Mouse (Mus musculus) forebrain, embryonic 13.5 days (tissue): Measurements from ENCODE around the gene Vwa7. TPM values are rescaled to one million over a fixed set of nuclear protein-coding genes. Genes with fewer than 3 reads are reported as not detected.
"Not testable (repeated sequence)": the region's sequence is repeated elsewhere in the genome, so short reads cannot be mapped to it uniquely, and the experiment has no call there.

Experiments used
- ATAC-seq: fragments of 200-750 bp; cut with Nextera tagmentation; 2 replicates; pipeline ENCODE4 v1.8.0; 2017
- H3K27ac ChIP-seq: fragments of 300-500 bp; sonication (generic); 2 replicates; pipeline ENCODE4 v1.5.1; 2015; ENCODE audit warnings: inconsistent platforms, mild to moderate bottlenecking, moderate library complexity
- H3K27me3 ChIP-seq: fragments of 300-500 bp; sonication (generic); 2 replicates; pipeline ENCODE4 v1.6.1; 2015; ENCODE audit warnings: mild to moderate bottlenecking, inconsistent platforms
- H3K36me3 ChIP-seq: fragments of 300-500 bp; sonication (generic); 2 replicates; pipeline ENCODE4 v1.6.1; 2015; ENCODE audit warnings: mild to moderate bottlenecking, inconsistent platforms; ENCODE audit not compliant: poor library complexity, severe bottlenecking
- H3K4me1 ChIP-seq: fragments of 300-500 bp; sonication (generic); 2 replicates; pipeline ENCODE4 v1.6.1; 2015; ENCODE audit warnings: inconsistent platforms
- H3K4me2 ChIP-seq: fragments of 300-500 bp; sonication (generic); 2 replicates; pipeline ENCODE4 v1.6.1; 2015; ENCODE audit warnings: inconsistent platforms, mild to moderate bottlenecking, moderate library complexity
- H3K4me3 ChIP-seq: fragments of 300-500 bp; sonication (generic); 2 replicates; pipeline ENCODE4 v1.5.1; 2015; ENCODE audit warnings: mild to moderate bottlenecking, inconsistent platforms
- H3K9ac ChIP-seq: fragments of 300-500 bp; sonication (generic); 2 replicates; pipeline ENCODE4 v1.6.1; 2015; ENCODE audit warnings: mild to moderate bottlenecking, inconsistent platforms
- H3K9me3 ChIP-seq: fragments of 300-500 bp; sonication (generic); replicated peaks from 2 replicates; pipeline ENCODE4 v1.6.1; 2016; ENCODE audit warnings: inconsistent platforms
- WGBS: fragments of 180-500 bp; shearing (Covaris S2); methylation state at CpG from one replicate; pipeline ENCODE4 v1.1.7; 2015; 5-methylcytosine and 5-hydroxymethylcytosine counted together
- polyA plus RNA-seq: library from polyadenylated mRNA; unstranded; fragments of >200 nt; fragmentation: Nextera tagmentation; extraction: Ambion mirVana; gene quantifications from 2 replicates; pipeline ENCODE4 v1.2.1, GENCODE M21; 2015

Gene Vwa7
- polyA plus RNA-seq, 1 experiment from 2014 or later, result 0.18 TPM

GRCm38 (mm10) chr17:34982328-34982727 is 34.1 kb upstream of the Vwa7 start:
- Histone ChIP-seq H3K4me1 (peaks cover 26% of the 10 kb centered on the region), H3K36me3 (peaks cover 22% of the 10 kb centered on the region), H3K9ac (peak overlapping the region; percentile 92), H3K27me3 (no peaks in the 10 kb centered on the region), H3K4me3 (peak overlapping the region; percentile 88), H3K4me2 (peak overlapping the region; percentile 89), H3K9me3 (no peaks in the 10 kb centered on the region), H3K27ac (peak overlapping the region; percentile 97)
- no peak; the same call in 1 of the 2 replicates for ATAC-seq
- WGBS, result 0% methylated on average over 15 of the region's 15 CpGs

- no peaks in the 10 kb centered on the region for H3K27me3 ChIP-seq
- H3K27ac ChIP-seq, result no peak overlapping the region
- peaks cover 26% of the 10 kb centered on the region for H3K4me1 ChIP-seq
- H3K9me3 ChIP-seq, result no peaks in the 10 kb centered on the region
- peaks cover 32% of the 10 kb centered on the region for H3K36me3 ChIP-seq
- no peak overlapping the region for H3K4me2 ChIP-seq
- H3K9ac ChIP-seq, result no peak overlapping the region
- 67% methylated on average over 2 of the region's 2 CpGs for WGBS
- no peak for ATAC-seq
- H3K4me3 ChIP-seq, result no peak overlapping the region
These were observed 32.2 kb upstream of the Vwa7 start for GRCm38 (mm10) chr17:34984218-34984617.

- H3K27ac ChIP-seq, result no peak overlapping the region
- H3K27me3 ChIP-seq, result no peaks in the 10 kb centered on the region
- no peaks in the 10 kb centered on the region for H3K9me3 ChIP-seq
- peaks cover 33% of the 10 kb centered on the region for H3K4me1 ChIP-seq
- no peak overlapping the region for H3K4me2 ChIP-seq
- ATAC-seq, result no peak
- no peak overlapping the region for H3K9ac ChIP-seq
- H3K4me3 ChIP-seq, result no peak overlapping the region
- peaks cover 55% of the 10 kb centered on the region for H3K36me3 ChIP-seq
These were observed 21.6 kb upstream of the Vwa7 start for GRCm38 (mm10) chr17:34994751-34995150.

DNA sequence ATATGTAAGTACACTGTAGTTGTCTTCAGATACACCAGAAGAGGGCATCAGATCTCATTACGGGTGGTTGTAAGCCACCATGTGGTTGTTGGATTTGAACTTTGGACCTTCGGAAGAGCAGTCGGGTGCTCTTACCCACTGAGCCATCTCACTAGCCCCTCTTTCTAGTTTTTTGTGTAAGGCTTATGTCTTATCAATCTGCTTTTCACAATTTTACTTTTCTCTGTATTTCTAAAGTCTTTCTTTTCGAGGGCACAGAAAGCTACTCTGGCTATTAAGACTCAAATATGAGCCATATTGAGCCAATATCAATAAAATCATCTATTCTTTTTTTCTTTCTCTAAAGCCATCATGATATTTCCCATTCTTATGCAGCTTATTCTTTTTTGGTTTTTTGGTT is 21.2 kb upstream of the Vwa7 start:
- not testable (repeated sequence) for ATAC-seq, H3K27me3 ChIP-seq, H3K4me2 ChIP-seq, H3K4me3 ChIP-seq, H3K27ac ChIP-seq, H3K9me3 ChIP-seq, H3K9ac ChIP-seq
- Histone ChIP-seq H3K4me1 (peaks cover 37% of the 10 kb centered on the region), H3K36me3 (peaks cover 53% of the 10 kb centered on the region)
- WGBS, result 95% methylated on average over 4 of the region's 4 CpGs

GRCm38 (mm10) chr17:34995927-34996326 is 20.5 kb upstream of the Vwa7 start:
- H3K4me2 ChIP-seq, H3K27me3 ChIP-seq, ATAC-seq, H3K4me3 ChIP-seq, H3K9me3 ChIP-seq, H3K9ac ChIP-seq, H3K27ac ChIP-seq: not testable (repeated sequence)
- H3K36me3 ChIP-seq, result peaks cover 46% of the 10 kb centered on the region
- peaks cover 37% of the 10 kb centered on the region for H3K4me1 ChIP-seq
- 94% methylated on average over 4 of the region's 4 CpGs for WGBS

GRCm38 (mm10) chr17:34996411-34997141 is 19.8 kb upstream of the Vwa7 start:
- Histone ChIP-seq H3K4me3 (no peak overlapping the region), H3K9ac (0 out of 2 replicates have a peak overlapping the region, but pooled peaks have one; percentile 30), H3K36me3 (peaks cover 39% of the 10 kb centered on the region), H3K4me2 (peak overlapping the region; percentile 12), H3K9me3 (no peaks in the 10 kb centered on the region), H3K27ac (no peak overlapping the region), H3K4me1 (peaks cover 39% of the 10 kb centered on the region), H3K27me3 (no peaks in the 10 kb centered on the region)
- no peak for ATAC-seq
- 92% methylated on average over 13 of the region's 14 CpGs for WGBS

DNA sequence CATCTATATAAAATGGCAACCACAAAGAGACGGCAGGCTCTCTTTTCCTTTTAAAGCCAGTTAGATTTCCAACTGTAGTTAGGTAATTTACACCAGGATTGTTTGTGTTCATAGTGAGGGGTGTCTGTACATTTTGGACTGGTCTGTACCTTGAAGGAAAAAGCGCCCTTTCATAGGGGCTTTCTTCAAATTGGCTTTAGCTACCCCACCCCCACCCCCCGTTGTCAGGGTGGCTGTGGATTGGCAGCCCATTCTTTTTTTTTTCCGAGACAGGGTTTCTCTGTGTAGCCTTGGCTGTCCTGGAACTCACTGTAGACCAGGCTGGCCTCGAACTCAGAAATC is 19.3 kb upstream of the Vwa7 start:
- 89% methylated on average over 5 of the region's 5 CpGs for WGBS
- peaks cover 35% of the 10 kb centered on the region for H3K36me3 ChIP-seq
- peak overlapping the region; percentile 12 for H3K4me2 ChIP-seq
- H3K4me1 ChIP-seq, result peaks cover 44% of the 10 kb centered on the region
- no peak for ATAC-seq
- no peak overlapping the region for H3K27ac ChIP-seq
- H3K9me3 ChIP-seq, result no peaks in the 10 kb centered on the region
- 0 out of 2 replicates have a peak overlapping the region, but pooled peaks have one; percentile 12 for H3K9ac ChIP-seq
- H3K4me3 ChIP-seq, result no peak overlapping the region
- no peaks in the 10 kb centered on the region for H3K27me3 ChIP-seq

DNA sequence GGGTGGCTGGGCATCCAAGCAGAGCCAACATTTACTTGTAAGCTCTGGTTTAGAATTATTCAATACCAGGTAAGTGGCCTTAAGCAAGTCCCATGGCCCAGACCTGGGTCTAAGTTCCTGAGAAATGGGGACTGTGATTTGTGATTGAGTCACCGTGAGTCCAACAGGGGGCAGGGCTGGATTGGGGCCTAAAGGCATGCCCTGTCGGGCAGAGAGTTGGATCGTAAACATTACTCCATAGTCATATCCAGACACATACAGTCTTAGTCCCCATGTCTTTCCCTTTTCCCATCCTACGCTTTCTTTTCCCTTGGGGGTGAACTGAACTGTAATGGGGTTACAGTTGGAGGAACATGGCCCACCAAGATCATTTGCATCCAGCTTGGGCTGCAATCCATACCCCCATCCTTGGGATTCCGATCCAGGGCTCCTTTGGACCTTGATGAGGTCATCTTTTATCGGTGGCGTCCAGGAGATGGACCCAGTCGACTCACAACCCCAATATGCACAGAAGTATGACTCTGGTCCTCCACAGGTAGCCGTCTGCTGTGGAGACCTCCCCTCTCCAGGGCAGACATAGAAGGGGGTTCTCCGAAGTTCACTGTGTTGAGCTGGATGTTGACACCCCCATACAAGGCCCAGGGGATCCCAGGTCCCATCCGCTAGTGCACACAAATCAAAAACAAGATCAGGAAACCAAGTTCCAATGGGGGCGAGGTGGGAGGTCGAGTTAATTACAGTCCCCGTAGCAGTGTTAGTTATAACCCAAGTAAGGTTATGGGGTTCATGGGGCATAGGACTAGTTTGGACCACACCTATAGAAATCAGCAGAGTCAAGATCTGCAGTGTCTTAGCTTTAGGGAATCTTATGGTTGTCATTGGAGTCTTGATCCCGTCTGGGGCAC is 17.6 kb upstream of the Vwa7 start:
- no peak for ATAC-seq
- peak overlapping the region; percentile 100 for H3K4me2 ChIP-seq
- H3K9ac ChIP-seq, result peak overlapping the region; percentile 72; the same call in 1 of the 2 replicates
- 95% methylated on average over 15 of the region's 15 CpGs for WGBS
- peaks cover 59% of the 10 kb centered on the region for H3K4me1 ChIP-seq
- H3K27me3 ChIP-seq, result no peaks in the 10 kb centered on the region
- H3K36me3 ChIP-seq, result peaks cover 28% of the 10 kb centered on the region
- H3K9me3 ChIP-seq, result no peaks in the 10 kb centered on the region
- no peak overlapping the region for H3K27ac ChIP-seq
- H3K4me3 ChIP-seq, result peak overlapping the region; percentile 39

DNA sequence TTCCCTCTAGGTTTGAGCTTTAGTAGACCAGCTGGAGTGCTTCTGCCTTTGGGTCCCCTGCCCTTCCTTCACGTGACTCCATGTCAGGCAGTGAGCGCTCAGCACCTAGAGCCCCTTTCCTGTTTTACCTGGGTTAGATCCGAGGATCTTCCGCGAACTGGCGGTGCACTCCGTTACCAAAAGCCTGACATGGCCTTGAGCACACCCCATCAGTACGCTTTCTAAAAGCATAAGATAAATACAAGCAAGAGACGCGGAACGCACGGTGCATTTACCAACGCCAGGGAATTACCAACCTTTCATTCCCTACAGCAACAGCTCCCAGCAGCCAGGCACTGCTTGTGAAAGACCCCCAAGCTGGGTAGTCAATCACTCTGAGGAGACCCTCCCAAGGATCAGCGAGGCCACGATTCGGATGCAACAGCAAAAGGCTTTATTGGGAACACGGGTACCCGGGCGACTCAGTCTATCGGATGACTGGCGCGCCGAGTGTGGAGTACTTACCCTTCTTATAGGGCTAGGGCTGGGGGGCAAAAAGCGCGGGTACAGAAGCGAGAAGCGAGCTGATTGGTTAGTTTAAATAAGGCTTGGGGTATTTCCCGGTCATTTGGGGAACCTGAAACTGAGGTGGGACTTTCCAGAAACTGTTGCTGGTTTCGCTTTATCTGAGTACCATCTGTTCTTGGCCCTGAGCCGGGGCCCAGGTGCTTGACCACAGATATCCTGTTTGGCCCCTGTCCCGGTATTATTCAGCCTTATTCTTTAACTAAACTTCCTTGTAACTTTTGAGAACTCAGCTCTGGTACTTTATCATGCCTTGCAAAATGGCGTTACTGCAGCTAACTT is 16.3 kb upstream of the Vwa7 start:
- H3K4me2 ChIP-seq, result peak overlapping the region; percentile 100
- peaks cover 59% of the 10 kb centered on the region for H3K4me1 ChIP-seq
- not testable (repeated sequence) for H3K9me3 ChIP-seq, ATAC-seq, H3K27me3 ChIP-seq
- 25% methylated on average over 30 of the region's 32 CpGs for WGBS
- H3K4me3 ChIP-seq, result peak overlapping the region; percentile 94
- H3K27ac ChIP-seq, result peak overlapping the region; percentile 98
- peaks cover 40% of the 10 kb centered on the region for H3K36me3 ChIP-seq
- peak overlapping the region; percentile 97 for H3K9ac ChIP-seq

DNA sequence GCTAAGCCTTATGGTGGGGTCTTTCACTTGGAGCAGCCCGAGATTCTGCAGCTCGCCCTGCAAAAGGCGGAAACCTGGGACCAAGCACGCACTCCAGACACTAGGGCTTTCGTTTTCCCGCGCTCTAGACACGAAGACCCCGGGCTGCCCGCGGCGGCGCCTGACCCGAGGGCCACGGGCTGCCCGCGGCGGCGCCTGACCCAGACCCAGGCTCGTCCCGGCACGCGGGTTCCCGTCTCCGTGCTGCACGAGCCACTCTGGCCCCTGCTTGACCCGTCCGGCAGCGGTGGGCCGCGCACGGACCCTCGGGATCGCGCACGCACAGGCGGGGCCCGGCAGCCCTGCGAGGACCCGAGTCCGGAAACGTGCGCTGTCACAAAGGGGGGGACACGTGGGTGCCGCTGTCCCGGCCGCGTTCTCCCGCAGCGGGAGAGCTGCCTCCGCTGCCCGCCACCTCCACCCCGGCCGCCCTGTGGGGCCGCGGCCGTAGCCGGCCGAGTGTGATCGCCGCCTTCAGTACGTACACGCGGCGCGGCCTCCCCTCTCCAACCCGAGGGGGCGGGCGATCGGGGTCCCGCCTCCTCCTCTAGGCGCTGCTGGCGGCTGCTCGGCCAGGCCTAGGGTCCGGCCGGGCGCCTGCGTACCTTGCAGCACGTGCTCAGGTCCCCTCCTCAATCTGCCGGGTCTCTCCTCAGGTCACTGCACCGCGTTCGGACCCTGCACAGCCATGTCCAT is 15.5 kb upstream of the Vwa7 start, which contains the start of gene Vars:
Gene Vars, plus strand, starts transcription at position 271 of the 735 bp plus-strand sequence.
- H3K4me2 ChIP-seq, result peak within 1 kb of the TSS; percentile 100
- peaks cover 59% of the 10 kb centered on the region for H3K4me1 ChIP-seq
- H3K27me3 ChIP-seq, result no peaks in the 10 kb centered on the region
- H3K27ac ChIP-seq, result peak within 1 kb of the TSS; percentile 98
- peak within 1 kb of the TSS; percentile 94 for H3K4me3 ChIP-seq
- peak within 1 kb of the TSS; percentile 97 for H3K9ac ChIP-seq
- peaks cover 47% of the 10 kb centered on the region for H3K36me3 ChIP-seq
- no peaks in the 10 kb centered on the region for H3K9me3 ChIP-seq
- peak; percentile 93 for ATAC-seq
- under 1% methylated on average over 65 of the region's 83 CpGs for WGBS
